Mouse (Mus musculus) cerebellum, adult 18-20 months (tissue): ENCODE data around the gene Ppp1cc.
A peak's percentile ranks its signal among the peaks of the same experiment; 100 is the strongest.
"Not testable (repeated sequence)": the region's sequence is repeated elsewhere in the genome, so short reads cannot be mapped to it uniquely, and the experiment has no call there.

Experiments used
- DNase-seq, 2 experiments: peaks; one replicate each; pipeline ENCODE4 v3.0.0; 2021

The Ppp1cc gene

DNA sequence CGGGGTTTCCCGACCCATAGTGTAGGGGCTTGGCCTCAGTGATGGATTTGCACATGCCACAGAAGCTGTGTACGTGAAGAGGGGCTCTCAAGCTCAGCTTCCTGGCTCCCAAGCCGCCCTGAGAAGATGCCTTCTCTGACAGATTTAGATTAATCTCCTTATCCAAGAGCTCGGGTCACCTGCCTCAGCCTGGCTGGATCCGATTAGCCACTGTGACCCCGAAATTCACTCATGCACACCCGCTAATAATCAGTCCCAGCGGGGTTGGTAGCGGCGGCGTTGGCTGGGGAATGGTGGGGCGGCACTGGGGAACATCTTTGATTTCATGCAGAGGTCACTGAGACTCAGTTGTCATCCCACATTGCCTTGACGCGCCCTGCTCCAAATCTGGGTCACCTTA, 19.2 kb upstream of the Ppp1cc start:
- DNase-seq: peak in 1 of 2 experiments; percentile 27

DNA sequence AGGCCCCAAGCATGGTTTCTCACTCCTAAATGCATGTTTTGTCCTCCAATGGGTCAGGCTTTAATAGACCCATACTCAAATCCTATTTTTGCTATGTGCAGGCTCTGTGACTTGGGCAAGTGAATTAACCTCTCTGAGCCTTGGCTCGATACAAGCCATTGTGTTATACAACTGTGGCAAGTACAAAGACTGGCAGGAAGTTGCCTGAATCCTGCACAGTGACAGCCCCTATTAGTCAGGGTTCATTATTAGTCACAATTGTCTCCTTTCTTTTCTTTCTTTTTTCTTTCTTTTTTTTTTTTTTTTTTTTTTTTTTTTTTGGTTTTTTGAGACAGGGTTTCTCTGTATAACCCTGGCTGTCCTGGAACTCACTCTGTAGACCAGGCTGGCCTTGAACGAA, 18.3 kb upstream of the Ppp1cc start:
- DNase-seq: not testable (repeated sequence)

DNA sequence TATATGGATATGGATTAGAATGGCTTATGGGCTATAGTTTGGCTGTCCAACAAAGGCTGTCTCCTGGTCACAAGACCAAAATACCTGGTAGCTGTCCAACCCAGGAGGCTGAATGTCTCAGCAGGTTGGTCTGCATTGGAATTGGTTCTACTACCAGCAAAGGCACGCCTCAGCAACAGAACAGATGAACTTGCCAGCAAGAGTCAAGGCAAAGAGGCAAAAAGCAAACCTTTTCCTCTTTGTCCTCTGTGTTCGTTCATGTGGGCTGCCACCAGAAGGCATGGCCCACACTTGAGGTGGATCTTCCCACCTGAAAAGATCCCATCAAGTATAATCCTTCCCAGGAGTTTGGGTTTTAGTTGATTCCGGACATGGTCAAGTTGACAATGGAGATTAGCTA, 17.4 kb upstream of the Ppp1cc start, which contains the start of gene Ccdc63:
Gene Ccdc63 (minus strand): TSS at position 101 of the 400 bp plus-strand sequence.
- DNase-seq: no peak

DNA sequence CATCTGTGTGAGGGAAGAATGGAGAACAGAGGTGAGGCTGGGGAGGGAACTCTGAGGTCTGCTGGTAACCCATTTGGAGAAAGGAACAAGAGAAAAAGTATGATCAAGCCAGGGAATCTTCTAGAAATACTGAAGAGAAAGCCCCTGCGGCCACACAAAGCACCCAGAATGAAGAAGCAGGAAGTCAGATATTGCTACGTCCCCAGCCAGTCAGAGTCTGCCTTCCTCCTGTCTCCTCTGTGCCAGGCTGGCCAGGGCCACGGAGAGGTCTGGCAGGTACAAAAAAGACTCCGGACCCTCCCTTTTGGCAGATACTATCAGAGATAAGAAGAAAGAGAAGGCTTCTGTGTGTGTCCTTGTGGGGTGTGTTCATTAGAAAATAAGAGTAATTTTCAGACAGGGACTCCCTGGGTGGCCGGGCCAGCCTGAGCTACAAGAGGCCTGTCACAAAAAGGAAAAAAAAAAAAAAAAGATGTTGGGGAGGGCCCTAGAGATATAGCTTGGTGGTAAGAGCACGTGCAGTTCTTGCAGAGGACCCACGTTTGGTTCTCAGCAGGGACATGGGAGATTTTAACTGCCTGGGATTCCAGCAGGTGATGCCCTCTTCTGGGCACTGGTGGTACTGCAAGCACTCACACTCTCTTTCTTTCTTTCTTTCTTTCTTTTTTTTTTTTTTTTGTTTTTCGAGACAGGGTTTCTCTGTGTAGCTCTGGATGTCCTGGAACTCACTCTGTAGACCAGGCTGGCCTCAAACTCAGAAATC, 15.7 kb upstream of the Ppp1cc start:
- peak; percentile 56 to 70 for DNase-seq

DNA sequence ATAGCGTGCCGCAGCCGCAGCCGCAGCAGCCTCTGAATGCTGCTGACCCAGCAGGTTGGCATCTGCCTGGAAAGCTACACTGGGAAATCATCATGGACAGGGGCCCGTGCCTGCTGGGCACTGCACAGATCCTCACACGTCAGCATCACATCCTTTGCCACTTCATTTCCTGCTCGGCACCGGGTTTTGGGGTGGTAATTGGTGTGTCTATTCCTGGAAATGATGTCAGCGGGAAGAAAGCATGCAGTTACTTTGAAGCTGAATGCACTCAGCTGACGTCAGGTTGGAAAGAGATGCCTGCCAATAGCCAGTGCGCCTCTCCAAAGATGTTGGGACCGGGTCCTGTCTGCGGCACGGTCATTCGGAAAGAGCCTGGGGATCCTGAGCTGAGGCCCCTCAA, 14.5 kb upstream of the Ppp1cc start:
- DNase-seq: peak; percentile 69 to 75

DNA sequence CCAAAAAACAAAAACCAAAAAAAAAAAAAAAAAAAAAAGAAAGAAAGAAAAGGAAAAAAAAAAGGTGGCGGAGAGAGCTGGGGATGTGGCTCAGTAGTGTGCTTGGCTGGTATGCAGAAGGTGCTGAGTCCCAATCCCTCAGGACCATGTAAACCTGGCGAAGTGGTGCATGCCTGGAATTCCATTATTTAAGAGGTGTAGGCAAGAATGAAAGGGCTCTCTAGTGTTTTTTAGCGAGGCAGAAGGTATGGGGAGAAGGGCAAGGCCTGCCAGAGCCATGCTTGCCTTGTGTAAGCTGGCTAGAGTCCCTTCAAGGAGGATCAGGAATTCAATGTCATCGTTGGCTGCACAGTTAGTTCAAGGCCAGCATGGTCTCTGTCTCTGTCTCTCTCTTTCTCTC, 13.3 kb upstream of the Ppp1cc start:
- no peak for DNase-seq

DNA sequence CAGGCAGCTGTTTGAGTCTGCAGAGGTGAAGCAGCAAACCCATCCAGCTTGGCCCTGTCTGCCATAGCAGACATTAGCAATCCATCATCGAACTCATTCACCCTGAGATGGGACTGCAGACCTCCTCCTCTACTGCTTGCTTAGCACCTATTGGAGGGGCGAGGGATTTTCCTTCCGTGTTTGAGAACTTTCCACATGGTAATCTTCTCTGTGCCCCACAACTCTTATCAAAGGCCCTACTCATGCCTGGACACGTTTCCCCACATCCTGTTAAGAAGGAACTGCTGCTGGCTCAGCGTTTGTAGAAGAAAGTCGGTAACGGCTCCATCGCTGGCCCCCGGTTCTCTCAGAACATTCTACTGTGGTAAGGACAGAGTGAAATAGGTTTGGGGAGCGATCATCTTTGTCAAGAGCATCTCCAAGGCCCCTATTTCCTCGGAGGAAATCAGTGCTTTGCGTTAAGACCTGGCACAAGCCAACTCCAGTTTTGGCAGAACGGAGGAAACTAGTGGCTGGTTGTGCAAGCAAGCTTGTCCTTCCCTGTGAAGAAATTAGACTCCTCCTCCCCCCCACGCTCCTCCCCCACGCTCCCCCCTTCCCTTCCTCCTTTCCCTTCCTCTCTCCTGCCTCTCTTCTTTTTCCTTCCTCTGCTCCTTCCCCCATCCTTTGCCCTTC, 12.6 kb upstream of the Ppp1cc start:
- DNase-seq: peak in 1 of 2 experiments; percentile 23

DNA sequence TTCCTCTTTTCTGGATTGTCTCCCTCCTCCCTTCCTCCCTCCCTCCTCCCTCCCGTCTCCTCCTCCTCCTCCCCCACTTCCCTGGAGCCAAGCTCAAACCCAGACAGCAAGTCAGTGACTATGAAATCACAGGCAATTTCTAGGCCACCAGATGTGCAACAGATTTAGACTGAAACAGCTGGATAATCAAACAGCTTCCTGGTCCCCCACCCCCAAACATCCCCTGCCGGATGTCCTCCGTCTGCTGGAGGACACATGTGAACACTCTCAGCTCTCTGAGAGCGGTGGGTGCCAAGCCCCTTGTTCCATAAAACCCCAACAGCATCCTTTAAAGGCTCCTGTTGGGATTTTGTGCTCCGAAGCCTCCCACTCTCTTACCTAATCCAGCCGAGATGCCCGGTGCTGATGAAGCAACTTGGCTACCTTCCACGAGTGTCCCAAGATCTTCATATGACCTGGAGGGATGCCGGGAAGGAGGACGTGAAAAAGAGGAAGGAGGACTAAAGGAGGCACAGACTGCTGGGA, 12.0 kb upstream of the Ppp1cc start:
- DNase-seq: peak in 1 of 2 experiments; percentile 23

DNA sequence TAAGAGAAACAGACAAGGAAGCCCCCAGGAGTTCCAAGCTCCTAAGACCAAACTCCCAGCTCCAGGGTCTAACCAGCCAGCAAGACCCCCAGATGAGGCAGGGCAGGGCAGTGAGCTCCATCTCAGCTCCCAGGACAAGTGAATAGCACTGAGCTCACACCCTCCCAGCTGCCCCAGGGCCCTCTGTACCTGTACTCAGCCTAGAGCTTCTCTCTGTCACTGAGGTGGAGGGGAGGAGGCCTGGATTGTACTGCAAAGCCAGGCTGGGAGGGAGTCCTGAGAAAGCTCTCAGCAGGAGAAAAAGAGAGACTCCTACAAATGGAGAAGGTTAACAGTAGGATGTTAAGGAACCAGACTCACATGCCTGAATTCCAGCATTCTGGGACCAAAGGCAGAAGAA, 11.5 kb upstream of the Ppp1cc start:
- DNase-seq: no peak

DNA sequence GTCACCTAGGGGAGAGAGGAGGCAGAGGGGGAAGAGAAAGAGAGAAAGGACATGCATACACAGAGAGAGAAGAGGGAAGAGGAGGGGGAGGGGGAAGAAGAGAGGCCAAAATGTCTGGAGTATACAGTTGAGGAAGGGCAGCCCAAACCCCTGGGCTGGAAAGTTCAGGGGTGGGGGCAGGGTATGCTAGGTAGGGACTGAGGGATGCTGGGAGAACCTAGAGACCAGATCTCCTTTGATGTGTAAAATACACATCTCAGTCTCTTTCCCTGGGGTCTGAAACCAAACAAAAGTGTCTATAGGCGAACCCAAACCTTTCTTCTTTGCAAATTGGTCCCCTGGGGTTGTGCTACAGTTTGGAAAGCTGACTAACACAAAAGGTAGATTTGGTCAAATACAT, 10.0 kb upstream of the Ppp1cc start:
- no peak for DNase-seq

DNA sequence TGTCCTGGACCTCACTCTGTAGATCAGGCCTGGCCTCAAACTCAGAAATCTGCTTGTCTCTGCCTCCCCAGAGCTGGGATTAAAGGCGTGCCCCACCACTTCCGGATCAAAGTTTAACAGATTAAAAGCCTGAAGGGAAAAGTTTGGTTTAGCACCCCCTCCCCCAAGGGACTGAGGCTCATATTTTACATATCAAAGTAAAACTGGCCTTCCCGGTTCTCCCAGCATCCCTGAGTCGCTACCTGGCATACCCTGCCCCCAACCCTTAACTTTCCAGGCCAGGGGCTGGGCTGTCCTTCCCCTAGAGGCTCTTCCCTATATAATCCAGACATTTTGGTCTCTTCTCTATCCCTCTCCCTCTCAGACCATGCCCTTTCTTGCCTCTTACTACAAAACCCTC, 8.8 kb upstream of the Ppp1cc start:
- DNase-seq: no peak

DNA sequence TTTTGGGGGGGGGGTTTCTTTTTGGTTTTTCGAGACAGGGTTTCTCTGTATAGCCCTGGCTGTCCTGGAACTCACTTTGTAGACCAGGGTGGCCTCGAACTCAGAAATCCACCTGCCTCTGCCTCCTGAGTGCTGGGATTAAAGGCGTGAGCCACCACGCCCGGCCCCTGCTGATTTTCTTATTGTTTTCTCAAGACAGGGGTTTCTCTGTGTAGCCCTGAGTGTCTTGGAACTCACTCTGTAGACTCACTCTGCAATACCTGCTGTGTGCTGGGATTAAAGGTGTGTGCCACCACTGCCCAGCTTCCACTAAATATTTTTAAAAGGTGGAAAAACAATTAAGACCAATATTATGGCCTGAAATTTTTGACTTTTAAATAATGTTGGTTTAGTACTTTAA, 5.6 kb upstream of the Ppp1cc start:
- DNase-seq: not testable (repeated sequence)

DNA sequence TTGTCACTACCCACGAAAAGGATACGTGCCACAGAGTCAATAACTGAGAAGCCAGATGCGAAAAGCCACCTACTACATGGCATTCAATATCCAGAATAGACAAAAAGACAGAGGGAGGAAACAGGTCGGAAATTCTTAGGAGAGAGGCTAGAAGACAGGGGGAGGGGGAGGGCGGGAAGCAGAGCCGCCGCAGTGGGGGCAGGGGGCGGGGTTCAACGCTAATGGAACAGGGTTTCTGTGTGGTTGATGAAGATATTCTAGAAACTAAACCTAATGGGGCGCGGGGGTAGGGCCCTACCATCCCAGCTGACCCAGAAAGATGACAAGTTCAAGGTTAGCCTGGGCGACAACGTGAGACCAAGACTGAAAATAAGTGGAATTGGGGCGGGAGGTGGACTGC, 4.1 kb upstream of the Ppp1cc start:
- no peak for DNase-seq

DNA sequence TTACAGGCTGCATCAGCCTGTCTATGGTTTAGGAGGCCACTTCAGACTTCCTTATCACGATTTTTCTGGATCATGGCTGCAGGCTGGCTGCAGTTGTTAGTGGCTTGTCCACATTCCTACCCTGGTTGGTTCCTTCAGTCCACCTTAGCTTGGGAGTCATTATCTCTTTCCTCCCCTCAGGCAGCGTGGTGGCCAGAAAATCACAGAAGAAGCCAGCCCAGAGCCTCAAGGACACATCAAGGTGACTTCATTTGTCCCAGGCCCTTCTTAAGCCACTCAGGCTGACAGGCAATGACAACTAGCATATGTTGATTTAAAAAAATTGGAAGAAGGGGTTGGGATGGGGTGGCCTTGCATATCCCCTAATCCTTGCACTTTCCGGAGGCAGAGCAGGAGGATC, 3.3 kb upstream of the Ppp1cc start:
- no peak for DNase-seq

DNA sequence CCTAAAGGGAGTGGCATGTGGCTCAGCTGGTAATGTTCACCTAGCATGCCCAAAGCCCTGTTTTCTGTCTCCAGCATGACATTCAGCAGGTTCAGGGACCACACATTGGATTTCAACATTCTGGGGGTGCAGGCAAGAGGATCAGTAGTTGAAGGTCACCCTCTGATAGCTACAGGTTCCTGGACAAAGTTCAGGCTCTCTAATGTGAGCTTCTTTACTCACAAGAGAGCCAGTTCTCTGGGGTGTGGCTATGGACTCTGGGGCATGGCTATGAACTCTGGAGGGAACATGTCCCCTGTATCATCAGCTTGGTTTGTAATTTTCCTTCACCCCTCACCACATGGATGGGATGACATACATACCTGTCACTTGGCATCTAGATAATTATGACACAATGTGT, 2.5 kb upstream of the Ppp1cc start:
- DNase-seq: no peak

DNA sequence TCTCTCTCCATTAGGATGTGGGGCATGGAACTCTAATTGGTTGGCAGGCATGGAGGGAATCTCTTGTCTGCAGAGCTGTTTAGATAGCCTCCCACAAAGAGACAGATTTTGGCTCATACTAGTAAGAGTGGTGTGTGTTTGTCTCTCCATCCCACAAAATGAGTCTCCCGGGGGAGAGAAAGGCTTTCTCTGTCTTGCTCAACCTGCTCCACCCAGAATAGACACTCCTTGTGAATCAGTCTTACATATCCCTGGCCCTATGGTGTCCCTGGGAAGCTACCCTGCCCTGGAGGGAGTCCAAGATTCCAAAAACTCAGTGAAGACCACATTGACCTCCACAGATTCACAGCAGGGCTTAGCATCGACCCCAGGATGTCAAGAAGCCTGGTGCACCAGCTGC, 1.6 kb upstream of the Ppp1cc start:
- no peak for DNase-seq

DNA sequence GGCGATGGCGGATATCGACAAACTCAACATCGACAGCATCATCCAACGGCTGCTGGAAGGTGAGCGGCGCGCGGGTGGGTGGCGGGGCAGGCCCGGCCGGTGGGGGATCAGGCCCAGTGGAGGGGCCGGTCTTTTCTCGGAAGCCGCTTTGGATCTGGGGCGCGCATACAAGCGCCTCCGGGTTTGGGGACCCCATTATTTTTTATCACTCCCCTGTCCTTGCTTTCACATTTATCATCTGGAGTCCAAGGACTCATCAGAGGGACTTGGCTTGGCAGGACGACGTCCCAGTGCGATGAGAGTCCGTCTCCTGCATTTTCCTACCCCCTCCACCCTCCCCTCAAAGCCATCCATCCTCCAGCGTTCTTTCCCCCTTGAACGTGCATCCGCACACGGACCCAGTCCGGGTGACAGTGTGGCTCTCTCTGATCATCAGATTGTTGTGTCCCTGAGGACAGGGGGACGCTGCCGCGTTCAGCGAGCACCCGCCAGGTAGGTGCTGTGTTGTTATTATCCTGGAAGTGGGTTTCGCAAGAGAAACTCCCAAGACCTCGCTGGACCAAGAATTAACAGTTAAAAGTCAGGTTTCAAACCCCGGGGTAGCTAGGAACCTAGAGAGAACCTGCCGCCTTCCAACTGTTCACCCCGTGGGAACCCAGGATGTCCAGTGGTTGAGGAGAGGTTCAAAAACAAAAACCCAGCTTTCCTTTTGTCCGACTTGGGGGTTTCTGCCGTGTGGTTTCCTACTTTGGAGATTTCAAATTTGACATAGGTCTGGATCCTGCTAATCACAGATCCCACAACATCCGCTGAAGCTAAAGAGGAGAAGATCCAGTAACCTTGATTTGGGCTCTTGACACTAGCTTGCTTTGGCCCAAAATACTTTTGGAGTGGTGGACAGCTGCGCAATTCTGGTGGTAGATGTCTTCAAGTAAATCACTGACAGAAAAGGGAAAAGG, 758 bp downstream of the Ppp1cc start:
- peak in 1 of 2 experiments; percentile 52 for DNase-seq

DNA sequence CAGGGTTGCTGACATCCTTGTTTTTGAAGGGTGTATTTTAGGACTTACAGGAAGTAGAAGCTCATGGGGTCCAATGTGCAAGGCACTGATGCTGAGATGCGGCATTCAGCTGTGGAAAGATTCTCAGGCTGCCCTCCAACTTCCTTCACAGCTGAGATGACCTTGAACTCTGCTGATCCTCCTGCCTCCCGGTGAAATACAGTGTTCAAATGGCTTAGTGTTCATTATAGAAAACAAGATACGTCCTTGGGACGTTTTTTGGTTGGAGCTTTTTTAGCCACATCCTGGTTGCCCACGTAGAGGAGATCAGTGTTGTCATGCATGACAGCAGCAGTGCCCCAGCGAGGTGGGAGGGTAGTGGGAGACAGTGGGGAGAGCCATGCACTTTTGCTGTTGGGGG, 5.1 kb downstream of the Ppp1cc start:
- DNase-seq: no peak

DNA sequence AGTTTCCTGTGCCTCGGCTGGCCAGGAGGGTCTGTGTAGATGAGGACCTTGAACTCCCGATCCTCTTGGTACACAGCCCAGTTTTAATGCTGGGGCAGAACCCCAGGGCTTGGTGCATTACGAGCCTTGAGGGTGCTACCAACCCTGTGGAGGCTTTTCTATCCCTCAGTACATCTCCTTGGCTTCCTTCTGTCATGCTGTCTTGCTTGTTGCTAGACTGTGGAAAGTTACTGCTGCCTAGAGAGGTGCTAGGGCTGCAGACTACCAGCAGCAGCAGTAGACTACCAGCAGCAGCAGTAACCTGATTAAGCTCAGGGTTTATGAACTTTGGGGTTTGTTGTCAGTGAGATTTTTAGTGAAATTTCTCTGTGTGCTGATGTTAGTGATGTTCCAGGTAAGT, 5.9 kb downstream of the Ppp1cc start:
- DNase-seq: no peak

DNA sequence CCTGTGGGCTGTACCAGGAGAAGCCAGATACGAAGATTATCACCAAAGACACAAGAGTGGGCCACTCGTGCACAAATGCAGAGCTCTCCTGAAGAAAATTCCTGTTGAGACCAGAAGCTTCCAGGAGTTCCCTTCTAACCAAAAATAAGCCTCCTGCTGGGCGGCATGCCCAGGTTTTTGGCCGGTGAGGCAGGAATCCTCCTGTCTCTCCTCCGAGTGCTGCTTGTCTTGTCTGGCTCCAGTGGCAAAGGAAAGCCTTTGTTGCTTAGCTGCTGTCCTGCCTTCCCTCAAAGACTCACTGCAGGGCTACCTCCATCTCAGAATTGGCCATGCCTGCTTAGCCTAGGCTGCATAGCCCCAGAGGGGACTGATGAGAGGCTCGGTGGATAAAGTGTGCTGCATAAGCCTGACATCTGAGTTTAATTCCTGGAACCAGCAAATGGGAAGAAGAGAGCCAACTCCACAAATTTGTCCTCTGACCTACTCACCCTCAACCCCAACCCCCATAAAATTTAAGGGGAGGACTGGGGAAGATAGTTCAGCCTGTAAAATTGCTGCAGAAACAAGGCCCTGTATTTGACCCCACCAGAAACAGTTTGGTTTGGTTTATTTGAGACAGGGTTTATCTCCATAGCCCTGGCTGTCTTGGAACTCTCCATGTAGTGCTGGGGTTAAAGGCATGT, 7.3 kb downstream of the Ppp1cc start:
- DNase-seq: peak; percentile 78 to 81

DNA sequence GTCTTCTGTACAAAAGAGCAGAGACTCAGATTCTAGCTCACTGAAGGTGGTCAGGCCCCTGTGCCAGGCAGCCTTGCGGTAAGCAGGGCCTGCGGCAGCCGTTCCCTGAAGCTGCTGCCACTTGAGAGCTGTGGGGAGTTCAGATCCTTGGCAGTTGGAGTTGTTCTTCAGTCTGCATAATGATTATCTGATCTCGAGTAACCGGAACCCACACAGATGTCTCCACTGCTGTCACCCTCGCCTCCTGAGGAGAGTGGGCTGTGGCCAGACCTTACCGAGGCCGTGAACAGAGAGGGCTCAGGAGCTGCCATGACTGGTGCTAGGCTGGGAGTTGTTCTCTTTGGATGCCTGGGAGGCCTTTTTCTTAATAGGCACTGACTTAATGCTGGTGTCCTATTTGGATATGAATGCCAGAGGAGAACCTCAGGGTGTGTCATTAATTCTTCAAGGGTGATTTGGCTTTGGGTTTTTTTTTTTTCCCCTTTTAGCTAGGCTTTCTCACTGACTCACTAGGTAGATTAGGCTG, 8.6 kb downstream of the Ppp1cc start:
- peak; percentile 36 to 46 for DNase-seq
